Mouse (Mus musculus) lung, adult 2 months (tissue): ENCODE data around the gene Bysl.

ENCODE experiments used
- CTCF ChIP-seq: fragments of 200-500 bp; IDR thresholded peaks from 2 replicates; pipeline ENCODE4 v1.5.1; 2011; ENCODE audit warnings: mild to moderate bottlenecking, low read length, control low read depth; ENCODE audit not compliant: insufficient read depth
- POLR2A ChIP-seq: fragments of 200-500 bp; IDR thresholded peaks from 2 replicates; pipeline ENCODE4 v1.6.1; 2011; ENCODE audit warnings: low read depth, mild to moderate bottlenecking, control low read depth, low read length, borderline replicate concordance; ENCODE audit errors: extremely low read depth

- TF ChIP-seq POLR2A (no peak), CTCF (no peak)
Measured at GRCm38 (mm10) chr17:47594183-47594968, 16.9 kb downstream of the Bysl start.
